Mouse (Mus musculus) ES-Bruce4 (cell line): ENCODE measurements around the gene Rbfox3.

Source experiments
- CTCF ChIP-seq: IDR thresholded peaks from one replicate; pipeline ENCODE4 v1.8.1; 2011; ENCODE audit warnings: low read depth, low read length
- EP300 ChIP-seq: IDR thresholded peaks from 2 replicates; pipeline ENCODE4 v1.6.1; 2011; ENCODE audit warnings: low read depth, low read length; ENCODE audit not compliant: insufficient read depth
- POLR2A ChIP-seq: IDR thresholded peaks from one replicate; pipeline ENCODE4 v1.8.1; 2011; ENCODE audit warnings: low read length; ENCODE audit not compliant: insufficient read depth

DNA sequence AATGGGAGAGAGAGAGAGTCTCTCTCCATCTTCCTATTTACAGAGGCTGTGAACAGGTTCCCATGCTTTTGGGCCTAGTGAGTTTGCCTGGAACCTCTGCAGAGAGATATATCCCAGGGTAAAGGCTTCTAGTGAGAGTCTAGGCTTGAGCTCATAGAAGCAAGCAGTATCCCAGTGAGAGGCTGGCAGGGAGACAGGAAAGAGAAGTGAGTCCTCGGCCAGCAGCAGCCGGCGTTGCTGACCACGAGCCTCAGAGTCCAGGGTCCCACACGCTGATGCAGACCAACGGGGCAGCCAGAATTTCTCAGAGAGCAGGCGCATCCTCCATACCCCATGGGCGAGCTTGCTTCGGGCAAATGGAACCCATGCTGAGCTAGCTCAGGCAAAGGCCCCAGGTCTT lies 363.2 kb downstream of the Rbfox3 start:
- TF ChIP-seq POLR2A (no peak), CTCF (no peak), EP300 (no peak)
